Mouse (Mus musculus) cortical plate, adult 2 months (tissue): ENCODE measurements around the gene Mrpl24.

Source experiments
- CTCF ChIP-seq: fragments of 200-500 bp; IDR thresholded peaks from 2 replicates; pipeline ENCODE4 v1.5.1; 2011; ENCODE audit warnings: mild to moderate bottlenecking, control low read depth, low read length; ENCODE audit not compliant: insufficient read depth; ENCODE audit errors: extremely low read depth
- POLR2A ChIP-seq: fragments of 200-500 bp; IDR thresholded peaks from 2 replicates; pipeline ENCODE4 v1.6.1; 2011; ENCODE audit warnings: mild to moderate bottlenecking, low read length, control low read depth; ENCODE audit not compliant: insufficient read depth; ENCODE audit errors: extremely low read depth

DNA sequence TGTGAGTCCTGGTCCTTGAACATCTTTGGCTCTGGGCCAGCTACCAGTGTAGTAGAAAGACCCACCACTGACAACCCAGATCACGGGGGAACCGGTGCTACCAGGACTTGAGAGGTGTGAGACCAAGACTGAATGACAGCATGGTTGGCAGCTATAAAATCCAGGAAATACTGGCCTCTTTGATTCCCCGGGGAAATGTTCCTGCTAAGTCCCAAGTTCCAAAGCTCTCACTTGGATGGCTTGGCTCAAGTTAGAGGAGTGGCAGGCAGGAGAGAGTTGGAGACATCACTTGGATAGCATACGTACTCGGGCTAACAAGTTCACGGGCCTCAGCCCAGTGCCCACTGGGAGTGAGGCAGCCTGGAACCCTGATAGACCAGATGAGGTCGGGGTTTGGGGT, 24.3 kb downstream of the Mrpl24 start:
- TF ChIP-seq POLR2A (no peak), CTCF (no peak)
